In genomic region chr6:87979728-87980127, GRCm38 (mm10) we compare ENCODE assay signal across 9 mouse cellular contexts. TPM values are rescaled to one million over a fixed set of nuclear protein-coding genes. Genes with fewer than 3 reads are reported as not detected.
DNase-seq lines count a peak whose midpoint lies in the region; ATAC-seq and TF ChIP-seq lines count a peak whose summit lies in the region.
"Had no signal": no experiment of that assay in that cellular context is flagged by ENCODE, and none has a peak within 500 bp of the region (broad histone marks: within the 10 kb centered on the region; RNA-seq: fewer than 3 reads in every experiment).

No protein-coding gene starts in this region.

- H3K4me3 ChIP-seq in neural tube, embryonic 11.5 days (ENCODE audit: low read depth, low read length) = peak overlapping the region; percentile 99; the same call in 1 of the 2 replicates
- no peak overlapping the region for H3K4me3 ChIP-seq in liver, embryonic 12.5 days
- peak overlapping the region; percentile 80 for H3K4me3 ChIP-seq in stomach, postnatal 0 days (ENCODE audit: low read depth, low read length)
- no peak overlapping the region for H3K4me3 ChIP-seq in gastrocnemius, adult 2 months

- H3K36me3 ChIP-seq in neural tube, embryonic 11.5 days (ENCODE audit: control insufficient read depth, insufficient read depth, low read length) = peaks cover 3% of the 10 kb centered on the region
- H3K36me3 ChIP-seq in liver, embryonic 12.5 days = no peaks in the 10 kb centered on the region
- no peaks in the 10 kb centered on the region for H3K36me3 ChIP-seq in stomach, postnatal 0 days (ENCODE audit: control insufficient read depth, insufficient read depth, low read length)

- peaks cover 11% of the 10 kb centered on the region for H3K4me1 ChIP-seq in neural tube, embryonic 11.5 days (ENCODE audit: control insufficient read depth, insufficient read depth, low read length)
- 0 out of 2 replicates have a peak, but pooled peaks cover 4% of the 10 kb centered on the region for H3K4me1 ChIP-seq in liver, embryonic 12.5 days
- peaks cover 3% of the 10 kb centered on the region; the same call in 1 of the 2 replicates for H3K4me1 ChIP-seq in stomach, postnatal 0 days (replicated peaks; ENCODE audit: control insufficient read depth, insufficient read depth)

- no peak for DNase-seq in neural tube, embryonic 11.5 days (ENCODE audit: low spot score)
- no peak for DNase-seq in neural tube, embryonic 10.5 days (ENCODE audit: extremely low spot score, low spot score)
- peak; percentile 14 for DNase-seq in forelimb bud, embryonic 11.5 days (ENCODE audit: low read depth, low spot score)
- DNase-seq in stomach, postnatal 0 days (ENCODE audit: low spot score) = no peak
- no peak for DNase-seq in gastrocnemius, adult 2 months
- no peak for DNase-seq in natural killer cell, adult 2 months (ENCODE audit: low spot score in 2 of 2)

- intact Hi-C loops in gastrocnemius, adult 2 months (cut with DNase I) = no loop called here

- H3K27me3 ChIP-seq in neural tube, embryonic 11.5 days (ENCODE audit: control insufficient read depth, insufficient read depth, low read length) = no peaks in the 10 kb centered on the region
- H3K27me3 ChIP-seq in liver, embryonic 12.5 days (replicated peaks) = peaks cover 69% of the 10 kb centered on the region
- H3K27me3 ChIP-seq in stomach, postnatal 0 days (ENCODE audit: control insufficient read depth, insufficient read depth, low read length) = no peaks in the 10 kb centered on the region
- H3K27me3 ChIP-seq: Patski had no signal

- no peak for TF ChIP-seq EP300 in stomach, postnatal 0 days (optimal IDR thresholded peaks at IDR 0.05)

- no peak overlapping the region; the same call in 1 of the 2 replicates for H3K9ac ChIP-seq in neural tube, embryonic 11.5 days (ENCODE audit: low read length)
- H3K9ac ChIP-seq in liver, embryonic 12.5 days = no peak overlapping the region
- no peak overlapping the region for H3K9ac ChIP-seq in stomach, postnatal 0 days (ENCODE audit: low read length)

- peak overlapping the region; percentile 79 for H3K4me2 ChIP-seq in neural tube, embryonic 11.5 days (ENCODE audit: low read depth)
- H3K4me2 ChIP-seq in liver, embryonic 12.5 days = peak overlapping the region; percentile 61; the same call in 1 of the 2 replicates
- 0 out of 2 replicates have a peak overlapping the region, but pooled peaks have one; percentile 3 for H3K4me2 ChIP-seq in stomach, postnatal 0 days (replicated peaks; ENCODE audit: low read depth)

- peak overlapping the region; percentile 27; the same call in 1 of the 2 replicates for H3K27ac ChIP-seq in neural tube, embryonic 11.5 days (ENCODE audit: low read depth, low read length)
- H3K27ac ChIP-seq in liver, embryonic 12.5 days = no peak overlapping the region
- no peak overlapping the region for H3K27ac ChIP-seq in stomach, postnatal 0 days (replicated peaks)
- H3K27ac ChIP-seq in gastrocnemius, adult 2 months = no peak overlapping the region

- WGBS in neural tube, embryonic 11.5 days = 66% methylated on average over 3 of the region's 3 CpGs
- WGBS in liver, embryonic 12.5 days (ENCODE audit: insufficient replicate concordance) = 62% methylated on average over 3 of the region's 3 CpGs
- WGBS in stomach, postnatal 0 days = 74% methylated on average over 3 of the region's 3 CpGs

- no peak for TF ChIP-seq CTCF in stomach, postnatal 0 days (IDR thresholded peaks at IDR 0.05; ENCODE audit: low read depth)
- TF ChIP-seq CTCF in gastrocnemius, adult 2 months (IDR thresholded peaks at IDR 0.05) = no peak

- no peaks in the 10 kb centered on the region for H3K9me3 ChIP-seq in neural tube, embryonic 11.5 days (ENCODE audit: control insufficient read depth, low read length)
- no peaks in the 10 kb centered on the region for H3K9me3 ChIP-seq in liver, embryonic 12.5 days (replicated peaks)
- H3K9me3 ChIP-seq in stomach, postnatal 0 days (ENCODE audit: control insufficient read depth, low read length) = no peaks in the 10 kb centered on the region

- 0 out of 2 replicates have a peak, but pooled peaks have one; percentile 5 for ATAC-seq in neural tube, embryonic 11.5 days (ENCODE audit: insufficient read depth, low FRiP score, low TSS enrichment)
- ATAC-seq in liver, embryonic 12.5 days = no peak
- ATAC-seq in stomach, postnatal 0 days (ENCODE audit: low FRiP score, low TSS enrichment) = no peak
- no peak for ATAC-seq in megakaryocyte-erythroid progenitor cell, adult 5-6 weeks (replicated peaks; ENCODE audit: low FRiP score, low TSS enrichment, poor library complexity, severe bottlenecking)

RNA-seq across cellular contexts. Expression of gene H1fx, which starts 1.7 kb away (rescaled TPM):
- 91.9 and 92.1 TPM in 2 replicates for polyA plus RNA-seq in neural tube, embryonic 11.5 days (2014; fragmentation: Nextera tagmentation; extraction: Ambion mirVana)
- polyA plus RNA-seq in liver, embryonic 12.5 days (2016; fragmentation: Nextera tagmentation; extraction: Ambion mirVana) = 14.1 and 15.3 TPM in 2 replicates
- 17.3 and 20.0 TPM in 2 replicates for polyA plus RNA-seq in stomach, postnatal 0 days (2015; fragmentation: Nextera tagmentation; extraction: Ambion mirVana)
- total RNA-seq in gastrocnemius, adult 2 months (2021) = 1 to 10 TPM in 1 of 2 experiments, under 1 TPM in 1; 0.99 to 1.6 TPM
- total RNA-seq in megakaryocyte-erythroid progenitor cell, adult 5-6 weeks (2014; fragmentation: Nextera tagmentation) = 3.0 and 6.1 TPM in 2 replicates
- 0.95 and 2.3 TPM in 2 replicates for total RNA-seq in megakaryocyte-erythroid progenitor cell, adult 5-6 weeks (2017)

Comparison
In these comparisons a context has a peak if more than half of its experiments do, and no peak if none do; other contexts are left out.
1. H3K4me2 ChIP-seq: peak in every context shown above with its lines; median percentile 79 in neural tube, embryonic 11.5 days; 61 in liver, embryonic 12.5 days; 3 in stomach, postnatal 0 days.
2. H3K4me3 ChIP-seq: peak in neural tube, embryonic 11.5 days (single experiment) and stomach, postnatal 0 days (single experiment); none in liver, embryonic 12.5 days (single experiment) and gastrocnemius, adult 2 months (single experiment).